Mouse (Mus musculus): ENCODE results near the gene Gm10643.

DNA sequence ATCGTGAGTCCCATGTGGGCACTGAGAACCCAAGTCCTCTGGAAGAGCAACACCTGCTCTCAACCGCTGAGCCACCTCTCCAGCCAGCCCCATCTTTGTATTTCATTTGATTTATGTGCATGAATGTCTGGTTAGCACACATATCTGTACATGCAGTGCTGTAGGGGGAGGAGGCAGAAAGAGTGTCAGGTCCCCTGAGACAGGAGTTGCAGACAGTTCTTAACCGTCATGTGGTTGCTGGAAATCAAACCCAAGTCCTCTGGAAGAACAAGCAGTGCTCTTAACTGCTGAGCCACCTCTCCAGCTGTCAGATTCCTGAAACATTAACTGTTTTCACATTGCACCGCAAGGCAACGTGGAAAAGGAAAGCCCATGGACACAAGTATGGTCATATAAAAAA, 16.8 kb downstream of the Gm10643 start:
- TF ChIP-seq POLR2A (IDR thresholded peaks at IDR 0.05; ENCODE audit: borderline replicate concordance, extremely low read depth, insufficient read depth, insufficient read length, poor library complexity, severe bottlenecking) (no peak), CTCF (IDR thresholded peaks at IDR 0.05; ENCODE audit: borderline replicate concordance, extremely low read depth, insufficient read depth, insufficient read length) (no peak)
